Mouse (Mus musculus) liver, embryonic 14.5 days (tissue): ENCODE results near the gene Gm20547.

Source experiments
- CTCF ChIP-seq: IDR thresholded peaks from 2 replicates; pipeline ENCODE4 v1.5.1; 2016; ENCODE audit warnings: antibody characterized with exemption, low read depth, control low read depth
- EP300 ChIP-seq: IDR thresholded peaks from 2 replicates; pipeline ENCODE4 v1.6.1; 2016; ENCODE audit warnings: antibody characterized with exemption, low read depth

DNA sequence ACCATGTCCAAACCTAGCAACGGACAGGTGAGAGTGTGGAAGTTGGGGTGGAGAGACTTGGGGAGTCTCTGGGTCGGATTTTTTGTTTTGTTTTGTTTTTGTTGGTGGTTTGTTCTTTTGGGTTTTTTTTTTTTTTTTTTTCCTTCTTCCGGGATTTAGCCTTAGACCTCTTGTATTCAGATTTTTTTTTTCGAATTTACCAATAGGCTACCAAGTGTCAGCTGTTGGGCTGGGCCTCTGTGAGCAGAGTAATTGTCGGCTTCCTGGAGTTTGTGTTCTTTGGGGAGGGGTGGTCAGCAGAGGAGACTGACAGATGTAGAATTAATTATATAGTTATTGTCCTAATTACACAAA, 18.0 kb upstream of the Gm20547 start:
- TF ChIP-seq CTCF (no peak; the same call in 1 of the 2 replicates), EP300 (no peak)
